Mouse (Mus musculus): Measurements from ENCODE around the gene Arhgef28. TPM values are rescaled to one million over a fixed set of nuclear protein-coding genes. Genes with fewer than 3 reads are reported as not detected.
"Not testable (repeated sequence)": the region's sequence is repeated elsewhere in the genome, so short reads cannot be mapped to it uniquely, and the experiment has no call there.

The Arhgef28 gene
- polyA plus RNA-seq, 1 experiment = 13.9 TPM

DNA sequence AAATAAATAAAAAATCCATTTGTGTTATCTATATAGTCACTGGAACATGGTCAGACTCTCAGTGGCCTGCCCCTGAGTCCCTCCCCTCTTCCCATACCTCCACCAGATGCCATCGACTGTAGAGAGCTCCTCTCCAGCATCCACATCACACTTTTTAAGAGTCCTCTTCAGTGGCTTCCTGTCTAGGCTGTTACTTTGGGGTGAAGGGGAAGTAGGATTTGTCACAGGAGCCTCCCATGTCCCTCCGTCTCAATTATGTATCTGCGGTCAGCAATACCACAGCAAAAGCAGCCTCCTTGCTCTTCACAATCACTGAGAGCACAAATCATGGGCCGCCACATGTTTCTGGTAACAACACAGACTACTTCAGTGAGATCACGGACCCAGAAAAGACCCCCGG, 135.8 kb downstream of the Arhgef28 start:
- TF ChIP-seq POLR2A (IDR thresholded peaks at IDR 0.05; ENCODE audit: extremely low read depth, insufficient read depth, low read length) = no peak
- TF ChIP-seq CTCF (IDR thresholded peaks at IDR 0.05; ENCODE audit: extremely low read depth, insufficient read depth, low read length) = no peak
- H3K4me1 ChIP-seq (ENCODE audit: control insufficient read depth, insufficient read depth, low read length) = no peaks in the 10 kb centered on the region
- no peak overlapping the region for H3K27ac ChIP-seq (ENCODE audit: insufficient read depth, low read length)
- H3K4me3 ChIP-seq (ENCODE audit: insufficient read depth, low read length) = no peak overlapping the region

DNA sequence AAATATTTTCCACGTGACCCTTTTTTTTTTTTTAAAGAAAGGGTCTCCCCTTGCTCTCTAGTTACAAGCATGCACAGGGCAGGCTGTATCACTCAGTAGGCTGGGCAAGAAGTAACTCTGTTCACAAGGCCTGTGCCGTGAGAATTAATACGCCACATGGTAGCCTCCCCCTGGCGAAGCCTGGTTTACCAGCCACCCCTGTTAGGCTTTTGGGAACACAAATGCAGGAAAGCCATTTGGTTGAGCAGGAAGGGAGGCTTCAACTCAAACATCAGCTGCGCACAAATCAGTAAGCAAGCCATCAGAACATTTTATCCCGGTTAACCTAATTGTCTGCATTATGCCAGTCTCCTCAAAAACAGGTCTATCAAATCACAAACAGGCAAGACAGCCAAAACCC, 136.6 kb downstream of the Arhgef28 start:
- H3K4me3 ChIP-seq (ENCODE audit: insufficient read depth, low read length) = no peak overlapping the region
- H3K4me1 ChIP-seq (ENCODE audit: control insufficient read depth, insufficient read depth, low read length) = no peaks in the 10 kb centered on the region
- TF ChIP-seq CTCF (IDR thresholded peaks at IDR 0.05; ENCODE audit: extremely low read depth, insufficient read depth, low read length) (no peak), POLR2A (IDR thresholded peaks at IDR 0.05; ENCODE audit: extremely low read depth, insufficient read depth, low read length) (no peak)
- H3K27ac ChIP-seq (ENCODE audit: insufficient read depth, low read length) = no peak overlapping the region

DNA sequence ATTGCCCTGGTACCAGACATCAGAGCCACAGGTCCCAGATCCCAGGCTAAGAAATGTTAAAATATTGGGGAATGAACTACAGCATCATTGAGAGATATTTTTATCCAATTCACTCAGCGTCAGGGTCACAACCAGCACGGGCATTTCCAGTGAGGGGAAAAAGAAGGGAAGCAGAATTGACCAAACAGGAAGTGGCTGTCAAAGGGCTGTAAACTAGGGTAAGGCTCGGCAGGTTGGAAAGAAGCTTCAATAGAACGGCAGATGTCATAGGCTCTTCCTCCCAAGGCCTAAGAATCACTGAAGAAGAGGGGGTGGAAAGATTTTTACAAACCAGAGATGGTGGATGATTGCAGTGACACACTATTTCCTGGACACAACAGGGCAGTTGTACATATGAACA, 143.4 kb downstream of the Arhgef28 start:
- TF ChIP-seq CTCF (IDR thresholded peaks at IDR 0.05; ENCODE audit: extremely low read depth, insufficient read depth, low read length) (no peak), POLR2A (IDR thresholded peaks at IDR 0.05; ENCODE audit: extremely low read depth, insufficient read depth, low read length) (no peak)
- no peaks in the 10 kb centered on the region for H3K4me1 ChIP-seq (ENCODE audit: control insufficient read depth, insufficient read depth, low read length)
- H3K27ac ChIP-seq (ENCODE audit: insufficient read depth, low read length) = no peak overlapping the region
- H3K4me3 ChIP-seq (ENCODE audit: insufficient read depth, low read length) = no peak overlapping the region

DNA sequence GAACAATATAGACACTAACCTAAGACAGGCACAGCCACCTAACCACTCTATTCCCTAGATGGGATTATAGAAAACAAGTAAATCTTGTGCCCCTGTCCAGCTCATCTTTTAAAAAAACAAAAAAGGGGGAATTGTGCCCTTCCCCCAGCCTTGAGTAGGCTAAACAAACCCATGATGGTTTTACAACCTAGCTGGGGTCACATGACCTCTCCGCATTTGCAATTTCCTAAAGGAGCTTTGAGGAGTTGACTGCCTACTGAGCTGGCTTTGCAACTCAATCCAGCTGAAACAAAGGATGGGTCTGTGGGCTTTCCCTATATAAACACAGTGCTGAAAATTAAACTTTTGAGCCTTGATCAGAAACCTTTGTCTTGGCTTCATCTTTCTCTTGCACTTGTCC, 146.1 kb downstream of the Arhgef28 start:
- H3K4me3 ChIP-seq (ENCODE audit: insufficient read depth, low read length); H3K4me1 ChIP-seq (ENCODE audit: control insufficient read depth, insufficient read depth, low read length); H3K27ac ChIP-seq (ENCODE audit: insufficient read depth, low read length): not testable (repeated sequence)

DNA sequence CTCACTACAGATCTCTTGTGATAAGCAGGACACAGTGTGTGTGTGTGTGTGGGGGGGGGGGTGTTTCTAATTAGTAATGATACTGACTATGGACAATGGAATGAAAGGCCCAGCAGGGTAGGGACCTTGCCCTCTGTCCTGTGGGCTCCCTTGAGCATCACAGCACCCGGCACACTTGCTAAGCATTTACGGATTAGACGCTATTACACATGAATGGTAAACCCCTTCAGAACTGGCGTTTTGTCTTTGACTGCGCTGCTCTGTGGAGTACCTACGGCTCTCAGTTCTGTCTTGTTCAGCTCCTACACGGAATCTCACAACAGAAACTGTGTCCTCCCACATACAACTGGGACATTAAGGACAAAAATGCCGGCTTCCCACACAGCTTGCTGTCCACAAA, 151.0 kb downstream of the Arhgef28 start:
- H3K27ac ChIP-seq (ENCODE audit: insufficient read depth, low read length) = no peak overlapping the region
- no peak overlapping the region for H3K4me3 ChIP-seq (ENCODE audit: insufficient read depth, low read length)
- TF ChIP-seq POLR2A (IDR thresholded peaks at IDR 0.05; ENCODE audit: extremely low read depth, insufficient read depth, low read length) (no peak), CTCF (IDR thresholded peaks at IDR 0.05; ENCODE audit: extremely low read depth, insufficient read depth, low read length) (no peak)
- H3K4me1 ChIP-seq (ENCODE audit: control insufficient read depth, insufficient read depth, low read length) = peaks cover 4% of the 10 kb centered on the region

DNA sequence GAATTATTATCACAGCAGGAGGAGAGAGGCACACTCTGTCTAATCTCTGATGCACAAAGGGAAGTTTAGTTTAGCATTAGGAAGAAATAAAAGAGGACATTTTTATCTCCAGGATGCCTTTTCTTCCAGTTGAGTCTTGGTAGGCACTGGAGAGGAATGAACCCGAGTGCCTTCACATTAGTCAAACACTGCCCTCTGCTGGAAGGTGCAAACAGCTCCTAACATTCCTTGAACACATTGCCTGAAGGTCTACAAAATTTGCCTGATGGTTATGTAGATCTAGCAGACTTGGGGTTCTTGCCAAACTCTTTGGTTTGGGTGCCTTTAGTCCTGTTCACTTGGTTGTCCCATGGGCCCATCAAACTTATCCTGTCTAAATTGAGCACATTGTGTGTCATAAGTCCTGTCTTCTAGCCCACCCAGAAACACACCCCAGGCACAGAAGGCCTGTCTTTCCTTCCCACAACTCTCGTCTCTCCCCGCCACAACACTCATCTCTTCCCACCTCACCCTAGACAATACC, 165.6 kb downstream of the Arhgef28 start:
- TF ChIP-seq CTCF (IDR thresholded peaks at IDR 0.05; ENCODE audit: extremely low read depth, insufficient read depth, low read length) (peak; percentile 59), POLR2A (IDR thresholded peaks at IDR 0.05; ENCODE audit: extremely low read depth, insufficient read depth, low read length) (no peak)
- Histone ChIP-seq H3K4me3 (ENCODE audit: insufficient read depth, low read length) (no peak overlapping the region), H3K4me1 (ENCODE audit: control insufficient read depth, insufficient read depth, low read length) (peaks cover 3% of the 10 kb centered on the region; the same call in 1 of the 2 replicates), H3K27ac (ENCODE audit: insufficient read depth, low read length) (no peak overlapping the region)

DNA sequence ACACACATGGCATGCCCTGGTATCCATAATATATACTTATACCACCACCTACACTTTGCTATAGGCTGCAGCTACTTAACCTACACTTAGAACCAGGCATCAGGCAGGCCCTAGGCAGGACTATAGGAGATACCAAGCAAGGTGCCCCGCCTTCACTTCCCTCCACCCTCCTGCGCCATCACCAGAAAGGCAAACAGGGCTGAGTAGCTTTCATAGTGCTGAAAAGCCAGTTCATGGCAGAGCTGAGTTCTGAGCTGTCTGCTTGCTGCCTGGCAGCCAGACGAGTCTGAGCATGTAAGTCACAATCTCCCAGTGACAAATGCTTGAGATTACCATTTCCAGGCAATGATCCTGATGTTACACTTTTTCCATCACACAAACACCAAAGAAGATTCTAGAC, 167.5 kb downstream of the Arhgef28 start:
- no peak overlapping the region for H3K27ac ChIP-seq (ENCODE audit: insufficient read depth, low read length)
- no peak overlapping the region for H3K4me3 ChIP-seq (ENCODE audit: insufficient read depth, low read length)
- no peak for TF ChIP-seq POLR2A (IDR thresholded peaks at IDR 0.05; ENCODE audit: extremely low read depth, insufficient read depth, low read length)
- no peak for TF ChIP-seq CTCF (IDR thresholded peaks at IDR 0.05; ENCODE audit: extremely low read depth, insufficient read depth, low read length)
- peaks cover 3% of the 10 kb centered on the region; the same call in 1 of the 2 replicates for H3K4me1 ChIP-seq (ENCODE audit: control insufficient read depth, insufficient read depth, low read length)

DNA sequence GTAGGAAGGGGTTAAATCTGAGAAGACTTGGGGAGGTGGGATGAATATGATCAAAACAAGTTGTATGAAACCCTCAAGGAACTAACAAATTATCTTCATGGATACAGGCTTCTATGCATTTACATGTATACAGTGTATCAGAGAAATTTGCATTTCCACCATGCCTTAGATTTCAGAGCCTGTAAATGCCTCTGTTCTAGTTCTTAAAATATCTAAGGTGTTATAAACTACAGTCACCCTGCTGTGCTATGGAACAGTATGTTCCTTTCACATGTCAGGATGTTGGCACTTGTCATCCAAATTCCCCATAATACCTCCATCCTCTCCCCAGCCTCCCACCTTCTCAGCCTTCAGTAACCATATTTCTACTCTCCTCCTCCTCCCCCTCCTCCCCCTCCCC, 168.5 kb downstream of the Arhgef28 start:
- Histone ChIP-seq H3K4me1 (ENCODE audit: control insufficient read depth, insufficient read depth, low read length) (peaks cover 3% of the 10 kb centered on the region; the same call in 1 of the 2 replicates), H3K27ac (ENCODE audit: insufficient read depth, low read length) (no peak overlapping the region), H3K4me3 (ENCODE audit: insufficient read depth, low read length) (no peak overlapping the region)
- no peak for TF ChIP-seq CTCF (IDR thresholded peaks at IDR 0.05; ENCODE audit: extremely low read depth, insufficient read depth, low read length)
- no peak for TF ChIP-seq POLR2A (IDR thresholded peaks at IDR 0.05; ENCODE audit: extremely low read depth, insufficient read depth, low read length)

DNA sequence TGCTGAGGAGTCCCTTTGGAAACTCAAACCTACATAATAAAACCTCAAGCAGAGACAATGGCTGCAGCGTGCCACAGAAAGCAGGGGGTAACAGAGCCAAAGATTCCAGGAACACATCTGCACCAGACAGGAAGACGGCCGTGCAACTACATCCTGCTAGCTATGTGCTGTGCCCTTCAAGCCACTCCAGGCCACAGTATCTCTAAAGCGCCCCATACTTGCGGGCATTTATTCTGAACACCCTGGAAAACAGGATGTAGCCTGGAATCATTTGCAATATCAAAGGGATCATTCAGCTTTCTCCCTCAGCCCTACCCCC, 174.6 kb downstream of the Arhgef28 start:
- TF ChIP-seq CTCF (IDR thresholded peaks at IDR 0.05; ENCODE audit: extremely low read depth, insufficient read depth, low read length) (no peak), POLR2A (IDR thresholded peaks at IDR 0.05; ENCODE audit: extremely low read depth, insufficient read depth, low read length) (no peak)
- Histone ChIP-seq H3K4me3 (ENCODE audit: insufficient read depth, low read length) (peak overlapping the region; percentile 16; the same call in 1 of the 2 replicates), H3K27ac (ENCODE audit: insufficient read depth, low read length) (no peak overlapping the region), H3K4me1 (ENCODE audit: control insufficient read depth, insufficient read depth, low read length) (no peaks in the 10 kb centered on the region)

DNA sequence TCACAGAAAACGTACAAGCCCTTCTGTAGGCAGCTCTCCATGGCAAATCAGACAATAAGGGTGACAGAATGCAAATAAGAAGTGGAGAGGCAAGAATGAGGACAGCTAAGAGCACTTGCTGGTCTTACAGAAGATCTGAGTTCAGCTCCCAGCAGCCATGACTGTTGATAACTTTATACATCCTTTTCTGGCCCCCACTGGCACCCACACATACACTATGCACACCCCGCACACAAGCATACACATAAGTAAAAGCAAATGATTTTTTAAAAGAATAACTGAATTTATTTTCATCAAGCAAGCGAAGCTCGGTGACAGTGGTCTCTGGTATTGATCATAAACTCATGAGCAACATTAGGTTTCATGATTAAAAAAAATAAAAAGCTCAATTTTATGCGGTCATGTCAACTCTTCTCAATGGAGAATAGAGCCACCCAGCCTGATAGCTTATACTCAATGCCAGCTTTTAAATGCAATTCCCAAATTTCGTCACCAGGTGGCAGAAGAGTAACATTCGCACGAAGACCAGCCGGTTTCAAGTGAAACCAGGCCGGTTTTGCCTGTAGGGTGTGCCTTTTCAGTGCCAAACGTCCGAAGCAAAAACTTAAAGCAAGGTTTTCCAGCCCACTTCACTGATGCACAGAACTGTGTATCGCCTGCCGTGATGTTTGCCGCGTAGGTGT, 175.1 kb downstream of the Arhgef28 start:
- H3K4me1 ChIP-seq (ENCODE audit: control insufficient read depth, insufficient read depth, low read length) = no peaks in the 10 kb centered on the region
- TF ChIP-seq CTCF (IDR thresholded peaks at IDR 0.05; ENCODE audit: extremely low read depth, insufficient read depth, low read length) (peak; percentile 92), POLR2A (IDR thresholded peaks at IDR 0.05; ENCODE audit: extremely low read depth, insufficient read depth, low read length) (no peak)
- no peak overlapping the region for H3K27ac ChIP-seq (ENCODE audit: insufficient read depth, low read length)
- peak overlapping the region; percentile 16; the same call in 1 of the 2 replicates for H3K4me3 ChIP-seq (ENCODE audit: insufficient read depth, low read length)
